Mouse (Mus musculus): ENCODE data around the gene Slc44a4.
"Not testable (repeated sequence)": the region's sequence is repeated elsewhere in the genome, so short reads cannot be mapped to it uniquely, and the experiment has no call there.

The Slc44a4 gene

DNA sequence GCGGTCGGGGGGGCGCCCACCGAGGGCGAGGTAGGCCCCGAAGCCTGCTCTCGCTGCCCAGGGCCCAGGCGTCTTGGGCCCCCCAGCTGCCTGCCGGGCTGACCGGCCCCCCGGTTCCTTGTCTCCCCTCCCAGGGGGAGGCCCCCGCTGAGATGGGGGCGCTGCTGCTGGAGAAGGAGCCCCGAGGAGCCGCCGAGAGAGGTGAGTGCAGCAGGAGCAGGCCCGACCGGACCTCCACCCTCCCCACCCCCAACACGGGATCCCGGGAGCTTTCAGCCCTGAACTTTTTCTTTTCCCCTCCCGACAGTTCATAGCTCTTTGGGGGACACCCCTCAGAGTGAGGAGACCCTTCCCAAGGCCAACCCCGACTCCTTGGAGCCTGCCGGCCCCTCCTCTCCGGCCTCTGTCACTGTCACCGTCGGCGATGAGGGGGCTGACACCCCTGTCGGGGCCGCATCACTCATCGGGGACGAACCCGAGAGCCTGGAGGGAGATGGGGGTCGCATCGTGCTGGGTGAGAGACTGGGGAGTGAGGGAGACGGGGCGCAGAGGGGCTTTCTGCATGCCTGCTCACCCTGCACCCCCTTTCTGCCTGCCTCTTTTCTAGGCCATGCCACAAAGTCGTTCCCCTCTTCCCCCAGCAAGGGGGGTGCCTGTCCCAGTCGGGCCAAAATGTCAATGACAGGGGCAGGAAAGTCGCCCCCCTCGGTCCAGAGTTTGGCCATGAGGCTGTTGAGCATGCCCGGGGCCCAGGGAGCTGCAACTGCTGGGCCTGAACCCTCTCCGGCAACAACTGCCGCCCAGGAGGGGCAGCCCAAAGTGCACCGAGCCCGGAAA lies 15.0 kb upstream of the Slc44a4 start:
- in situ Hi-C loops (cut with MboI) = no loop called here

DNA sequence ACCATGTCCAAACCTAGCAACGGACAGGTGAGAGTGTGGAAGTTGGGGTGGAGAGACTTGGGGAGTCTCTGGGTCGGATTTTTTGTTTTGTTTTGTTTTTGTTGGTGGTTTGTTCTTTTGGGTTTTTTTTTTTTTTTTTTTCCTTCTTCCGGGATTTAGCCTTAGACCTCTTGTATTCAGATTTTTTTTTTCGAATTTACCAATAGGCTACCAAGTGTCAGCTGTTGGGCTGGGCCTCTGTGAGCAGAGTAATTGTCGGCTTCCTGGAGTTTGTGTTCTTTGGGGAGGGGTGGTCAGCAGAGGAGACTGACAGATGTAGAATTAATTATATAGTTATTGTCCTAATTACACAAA lies 14.4 kb upstream of the Slc44a4 start:
- in situ Hi-C loops (cut with MboI) = no loop called here

DNA sequence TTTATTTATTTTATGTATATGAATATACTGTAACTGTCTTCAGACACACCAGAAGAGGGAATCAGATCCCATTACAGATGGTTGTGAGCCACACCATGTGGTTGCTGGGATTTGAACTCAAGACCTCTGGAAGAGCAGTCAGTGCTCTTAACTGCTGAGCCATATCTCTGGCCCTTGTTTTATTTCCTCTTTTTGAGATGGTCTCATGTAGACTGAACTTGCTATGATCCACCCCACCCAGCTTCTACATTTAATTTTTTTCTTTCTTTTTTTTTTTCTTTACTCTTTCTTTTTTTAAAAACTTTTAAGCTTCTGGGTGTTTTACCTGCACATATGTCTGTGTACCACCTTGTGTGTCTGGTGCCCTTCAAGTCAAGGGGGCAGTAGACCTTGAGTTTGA lies 13.4 kb upstream of the Slc44a4 start:
- in situ Hi-C loops (cut with MboI) = not testable (repeated sequence)

DNA sequence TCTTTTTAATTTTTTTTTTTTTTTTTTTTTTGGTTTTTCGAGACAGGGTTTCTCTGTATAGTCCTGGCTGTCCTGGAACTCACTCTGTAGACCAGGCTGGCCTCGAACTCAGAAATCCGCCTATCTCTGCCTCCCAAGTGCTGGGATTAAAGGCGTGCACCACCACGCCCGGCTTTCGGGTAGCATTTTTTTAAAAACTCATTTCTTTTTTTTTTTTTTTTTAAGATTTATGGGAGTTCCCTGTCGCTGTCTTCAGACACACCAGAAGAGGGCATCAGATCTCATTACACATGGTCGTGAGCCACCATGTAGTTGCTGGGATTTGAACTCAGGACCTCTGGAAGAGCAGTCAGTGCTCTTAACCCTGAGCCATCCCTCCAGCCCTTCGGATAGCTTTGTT lies 12.3 kb upstream of the Slc44a4 start:
- in situ Hi-C loops (cut with MboI) = not testable (repeated sequence)

DNA sequence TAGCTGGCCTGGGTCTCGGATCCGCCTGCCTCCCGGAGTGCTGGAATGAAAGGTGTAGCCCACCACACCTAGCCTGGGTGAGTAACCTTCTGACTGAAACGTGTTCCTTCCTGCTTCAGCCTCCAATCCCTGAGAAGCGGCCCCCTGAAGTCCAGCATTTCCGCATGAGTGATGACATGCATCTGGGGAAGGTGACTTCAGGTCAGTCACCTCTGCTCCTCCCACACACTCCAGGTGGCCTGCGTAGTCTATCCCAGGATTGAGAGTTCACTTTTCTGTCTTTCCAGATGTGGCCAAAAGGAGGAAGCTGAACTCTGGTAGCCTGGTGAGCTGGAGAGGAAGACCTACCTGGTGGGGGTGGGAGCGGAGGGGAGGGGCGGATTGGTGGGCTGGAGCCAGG lies 11.4 kb upstream of the Slc44a4 start:
- in situ Hi-C loops (cut with MboI) = no loop called here

DNA sequence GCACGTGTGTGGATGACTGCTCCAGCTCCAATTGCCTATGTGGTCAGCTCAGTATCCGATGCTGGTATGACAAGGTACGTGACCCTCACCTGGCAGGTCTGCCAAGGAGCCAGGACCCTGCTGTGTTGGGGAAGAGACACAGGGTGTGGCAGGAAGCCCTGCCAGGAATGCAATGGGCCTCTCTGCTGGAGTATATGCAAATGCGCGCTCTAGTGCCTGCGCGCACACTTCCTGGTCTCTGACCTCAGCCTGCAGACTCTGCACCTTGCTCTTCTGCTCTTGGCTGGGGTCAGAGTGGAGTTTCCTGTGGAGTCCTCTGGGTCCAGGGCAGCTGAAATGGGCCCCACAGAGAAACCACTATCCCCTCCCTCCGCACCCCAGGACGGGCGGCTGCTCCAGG lies 3.3 kb upstream of the Slc44a4 start:
- in situ Hi-C loops (cut with MboI) = loop anchor here (5.0 kb wide), 1 partner anchor 54 kb away; no protein-coding TSS in a partner anchor

DNA sequence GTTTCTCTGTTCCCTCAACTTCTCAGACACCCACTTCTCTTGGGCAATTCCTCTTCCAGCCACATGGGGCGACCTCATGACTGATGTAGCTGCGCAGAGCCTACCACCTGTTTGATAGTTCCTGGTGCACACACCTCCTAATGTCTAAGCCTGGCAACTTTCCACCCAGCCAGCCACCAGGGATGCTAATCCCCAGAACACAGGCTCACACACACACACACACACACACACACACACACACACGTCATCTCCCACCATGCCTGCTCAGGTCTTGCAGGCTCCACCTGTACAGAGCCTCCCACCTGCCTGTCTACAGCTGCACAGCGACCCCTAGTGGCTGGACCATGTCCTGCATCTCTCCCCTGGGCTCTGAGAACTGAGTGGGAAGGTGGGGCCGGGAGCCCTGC lies 2.3 kb upstream of the Slc44a4 start:
- in situ Hi-C loops (cut with MboI) = loop anchor here (5.0 kb wide), 1 partner anchor 55 kb away; no protein-coding TSS in a partner anchor

DNA sequence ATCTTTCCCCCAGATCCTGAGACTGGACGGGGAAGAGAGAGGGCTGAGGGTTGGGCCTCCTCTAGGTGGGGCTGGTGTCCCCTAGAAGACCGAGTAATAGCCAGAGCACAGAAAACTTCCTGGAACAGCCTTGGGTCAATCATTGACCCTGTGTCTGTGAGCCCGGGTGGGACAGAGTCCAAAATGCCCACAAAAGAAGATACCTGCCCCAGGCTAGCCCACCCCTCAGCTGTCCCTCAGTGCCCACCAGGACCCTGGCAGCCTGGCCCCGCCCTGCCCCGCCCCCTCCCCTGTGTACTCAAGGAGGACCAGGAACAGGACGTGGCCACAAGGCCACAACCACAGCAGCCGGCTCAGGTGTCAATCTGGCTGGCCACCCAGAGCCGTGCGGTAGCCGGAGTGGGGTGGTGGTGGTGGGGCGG lies 1.2 kb downstream of the Slc44a4 start:
- in situ Hi-C loops (cut with MboI) = no loop called here

DNA sequence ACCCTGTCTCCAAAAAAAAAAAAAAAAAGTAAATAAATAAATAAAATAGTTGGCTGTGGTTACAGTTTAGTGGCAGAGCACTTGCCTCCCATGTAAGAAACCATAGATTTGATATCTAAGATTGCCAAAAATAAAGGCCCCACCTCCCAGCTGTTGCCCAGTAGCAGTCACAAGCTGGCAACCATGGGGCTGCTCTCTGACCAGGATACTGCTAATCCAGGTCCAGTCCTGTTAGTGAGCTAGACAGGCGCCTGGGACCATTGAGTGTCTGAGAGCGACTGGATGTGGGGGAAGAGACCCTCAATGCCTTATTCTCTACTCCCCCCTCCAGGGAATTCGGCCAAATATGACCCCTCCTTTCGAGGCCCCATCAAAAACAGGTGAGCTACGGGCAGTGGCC lies 2.0 kb downstream of the Slc44a4 start:
- in situ Hi-C loops (cut with MboI) = no loop called here

DNA sequence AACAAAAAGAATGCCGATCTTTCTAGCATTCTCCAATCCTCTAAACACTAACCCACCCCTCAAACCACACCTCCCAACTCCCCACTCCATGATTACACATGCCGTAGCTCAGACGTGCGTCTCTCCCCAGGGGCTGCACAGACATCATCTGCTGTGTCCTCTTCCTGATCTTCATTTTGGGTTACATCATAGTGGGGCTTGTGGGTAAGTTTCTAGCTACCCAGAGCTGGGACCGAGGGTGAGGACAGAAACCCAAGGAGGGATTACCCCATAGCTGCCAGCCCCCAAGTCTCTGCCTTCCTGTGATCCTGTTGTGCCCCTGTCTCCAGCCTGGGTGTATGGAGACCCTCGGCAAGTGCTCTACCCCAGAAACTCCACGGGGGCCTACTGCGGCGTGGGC lies 2.9 kb downstream of the Slc44a4 start:
- in situ Hi-C loops (cut with MboI) = no loop called here

DNA sequence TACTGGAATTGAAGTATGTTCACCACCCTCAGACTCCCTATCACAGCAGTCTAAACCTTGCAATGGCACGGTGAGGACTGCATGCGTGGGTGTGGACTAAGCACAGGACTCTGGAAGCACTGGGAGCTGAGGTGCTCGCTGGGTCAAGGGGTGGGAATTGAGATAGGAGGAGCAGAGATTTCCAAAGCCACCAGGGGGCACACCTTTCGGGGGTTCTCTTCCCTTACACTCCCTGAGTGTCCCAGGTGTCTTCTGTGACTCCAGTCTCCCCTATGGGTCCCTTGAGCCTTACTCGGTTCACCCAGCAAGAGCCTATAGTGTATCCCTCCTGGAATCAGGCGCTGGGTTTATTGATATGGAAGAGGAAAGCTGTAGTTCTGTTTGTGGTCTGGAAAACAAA lies 8.7 kb downstream of the Slc44a4 start:
- in situ Hi-C loops (cut with MboI) = no loop called here

DNA sequence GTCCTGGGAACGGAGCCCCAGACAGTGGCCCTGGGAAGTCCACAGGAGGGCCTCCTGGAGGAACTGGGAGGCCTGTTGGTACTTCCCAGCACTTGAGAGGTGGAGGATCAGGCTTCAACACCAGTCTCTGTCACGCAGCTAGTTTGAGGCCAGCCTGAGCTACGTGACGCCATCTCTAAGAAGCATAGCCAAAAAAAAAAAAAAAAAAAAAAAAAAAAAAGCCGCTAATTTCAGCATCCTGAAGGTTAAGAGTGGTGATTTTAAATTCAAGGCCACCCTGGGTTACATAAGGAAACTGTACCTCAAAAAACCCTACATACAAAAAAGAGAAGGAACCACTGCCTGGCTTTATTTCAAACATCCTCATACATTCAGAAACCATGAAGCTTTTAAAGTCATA lies 10.0 kb downstream of the Slc44a4 start:
- in situ Hi-C loops (cut with MboI) = no loop called here

DNA sequence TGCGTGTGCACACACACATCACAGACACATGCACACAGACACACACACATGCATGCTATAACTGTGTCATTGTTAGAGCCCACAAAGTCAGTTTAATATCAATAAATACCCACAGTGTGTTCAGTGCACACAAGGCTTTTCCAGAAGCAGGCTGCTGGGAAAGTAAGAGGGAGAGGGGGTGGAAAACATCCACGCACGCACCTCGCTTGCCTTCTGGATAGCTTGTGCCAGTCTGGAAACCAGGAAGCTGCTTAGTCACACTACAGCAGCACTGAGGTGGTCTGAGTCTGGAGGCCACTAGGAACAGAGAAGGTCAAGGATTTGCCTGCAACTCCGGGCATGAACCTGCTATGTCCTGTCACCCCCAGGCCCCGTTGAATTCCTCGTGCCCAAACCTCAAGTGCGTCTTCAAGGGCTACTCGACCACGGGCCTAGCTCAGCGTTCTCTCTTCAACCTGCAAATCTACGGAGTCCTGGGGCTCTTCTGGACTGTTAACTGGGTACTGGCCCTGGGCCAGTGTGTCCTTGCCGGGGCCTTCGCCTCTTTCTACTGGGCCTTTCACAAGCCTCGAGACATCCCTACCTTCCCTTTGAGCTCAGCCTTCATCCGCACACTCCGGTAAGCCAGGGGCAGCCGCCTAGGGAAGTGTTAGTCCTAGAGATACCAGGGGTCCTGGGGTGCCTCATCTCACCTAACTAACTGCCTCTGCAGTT lies 13.2 kb downstream of the Slc44a4 start:
- in situ Hi-C loops (cut with MboI) = no loop called here

DNA sequence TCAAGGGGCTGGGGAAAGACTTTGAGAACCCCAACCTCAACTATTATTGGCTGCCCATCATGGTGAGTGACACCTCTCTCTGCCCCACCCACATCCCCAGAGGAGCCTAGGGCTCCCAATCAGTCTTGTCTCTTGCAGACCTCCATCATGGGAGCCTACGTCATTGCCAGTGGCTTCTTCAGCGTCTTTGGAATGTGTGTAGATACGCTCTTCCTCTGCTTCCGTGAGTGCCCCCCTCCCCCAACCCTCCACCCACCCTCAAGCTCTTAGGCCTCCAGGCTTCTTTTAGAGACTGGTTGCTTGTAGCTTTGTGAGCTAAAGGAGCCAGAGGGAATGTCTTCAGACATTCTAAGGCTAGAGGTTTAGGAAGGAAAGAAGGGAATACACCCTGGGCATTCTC lies 14.6 kb downstream of the Slc44a4 start:
- in situ Hi-C loops (cut with MboI) = no loop called here

DNA sequence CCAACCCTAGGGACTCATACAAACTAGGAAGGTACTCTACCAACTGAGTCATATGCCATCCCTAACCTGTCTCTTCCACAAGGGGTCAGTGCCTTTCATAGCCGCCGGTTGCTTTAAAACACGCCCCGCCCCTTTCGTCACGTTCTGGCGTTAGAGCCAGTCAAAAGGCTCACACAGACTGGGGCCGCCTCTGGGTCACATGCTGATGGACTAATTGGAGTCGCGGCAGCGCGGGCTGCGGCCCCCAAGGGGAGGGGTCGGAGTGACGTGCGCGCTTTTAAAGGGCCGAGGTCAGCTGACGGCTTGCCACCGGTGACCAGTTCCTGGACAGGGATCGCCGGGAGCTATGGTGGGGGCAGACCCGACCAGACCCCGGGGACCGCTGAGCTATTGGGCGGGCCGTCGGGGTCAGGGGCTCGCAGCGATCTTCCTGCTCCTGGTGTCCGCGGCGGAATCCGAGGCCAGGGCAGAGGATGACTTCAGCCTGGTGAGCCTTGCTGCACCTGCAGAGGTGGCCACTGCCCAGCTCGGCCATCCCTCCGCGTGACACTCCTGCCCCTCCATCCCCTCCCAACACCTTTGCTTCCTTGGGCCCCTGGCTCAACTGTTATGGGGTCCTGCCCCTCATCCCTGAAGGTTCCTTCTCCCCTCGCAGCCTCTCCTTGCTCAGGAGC lies 16.9 kb downstream of the Slc44a4 start, which contains the start of gene Neu1:
Gene Neu1, plus strand, starts transcription at position 193 of the 674 bp plus-strand sequence.
- in situ Hi-C loops (cut with MboI) = no loop called here

DNA sequence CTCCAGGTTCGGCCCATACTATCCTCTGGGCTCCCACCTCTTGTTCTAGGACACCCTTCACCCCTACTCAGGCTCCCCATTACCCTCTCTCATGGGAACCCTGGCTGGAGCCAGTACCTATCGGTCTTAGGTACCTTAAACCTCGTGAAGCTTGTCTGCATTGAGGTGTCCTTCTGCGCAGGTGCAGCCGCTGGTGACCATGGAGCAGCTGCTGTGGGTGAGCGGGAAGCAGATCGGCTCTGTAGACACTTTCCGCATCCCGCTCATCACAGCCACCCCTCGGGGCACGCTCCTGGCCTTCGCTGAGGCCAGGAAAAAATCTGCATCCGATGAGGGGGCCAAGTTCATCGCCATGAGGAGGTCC lies 17.5 kb downstream of the Slc44a4 start:
- in situ Hi-C loops (cut with MboI) = no loop called here

DNA sequence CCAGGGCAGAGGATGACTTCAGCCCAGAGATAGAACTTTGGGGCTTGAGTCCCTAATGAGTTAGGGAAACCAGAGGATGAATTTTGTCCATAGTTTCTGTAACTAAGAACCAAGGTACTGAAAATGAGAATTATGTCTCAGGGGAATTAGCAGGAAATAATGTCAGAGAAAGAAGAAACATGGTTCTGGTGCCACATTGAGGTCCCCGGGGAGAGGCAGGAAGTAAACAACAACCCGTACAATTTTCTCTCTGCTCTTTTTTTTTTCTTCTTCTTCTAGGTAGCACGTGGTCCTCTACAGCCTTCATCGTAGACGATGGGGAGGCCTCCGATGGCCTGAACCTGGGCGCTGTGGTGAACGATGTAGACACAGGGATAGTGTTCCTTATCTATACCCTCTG lies 18.0 kb downstream of the Slc44a4 start:
- in situ Hi-C loops (cut with MboI) = no loop called here

DNA sequence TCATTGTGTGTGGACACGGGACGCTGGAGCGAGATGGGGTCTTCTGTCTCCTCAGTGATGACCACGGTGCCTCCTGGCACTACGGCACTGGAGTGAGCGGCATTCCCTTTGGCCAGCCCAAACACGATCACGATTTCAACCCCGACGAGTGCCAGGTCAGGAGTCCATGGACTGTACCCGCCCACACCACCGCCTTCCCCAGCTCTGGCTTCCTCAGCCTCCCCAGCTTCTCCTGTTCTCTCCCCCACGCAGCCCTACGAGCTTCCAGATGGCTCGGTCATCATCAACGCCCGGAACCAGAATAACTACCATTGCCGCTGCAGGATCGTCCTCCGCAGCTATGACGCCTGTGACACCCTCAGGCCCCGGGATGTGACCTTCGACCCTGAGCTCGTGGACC lies 19.8 kb downstream of the Slc44a4 start:
- in situ Hi-C loops (cut with MboI) = no loop called here

DNA sequence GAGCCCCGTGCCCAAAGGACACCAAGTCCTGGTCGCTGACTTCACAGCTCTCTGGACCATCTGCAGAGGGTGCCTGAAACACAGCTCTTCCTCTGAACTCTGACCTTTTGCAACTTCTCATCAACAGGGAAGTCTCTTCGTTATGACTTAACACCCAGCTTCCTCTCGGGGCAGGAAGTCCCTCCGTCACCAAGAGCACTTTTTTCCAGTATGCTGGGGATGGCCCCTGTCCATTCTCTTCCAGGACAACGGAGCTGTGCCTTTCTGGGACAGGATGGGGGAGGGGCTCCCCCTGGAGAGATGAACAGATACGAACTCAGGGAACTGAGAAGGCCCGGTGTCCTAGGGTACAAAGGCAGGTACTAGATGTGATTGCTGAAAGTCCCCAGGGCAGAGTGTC lies 20.6 kb downstream of the Slc44a4 start:
- in situ Hi-C loops (cut with MboI) = no loop called here

DNA sequence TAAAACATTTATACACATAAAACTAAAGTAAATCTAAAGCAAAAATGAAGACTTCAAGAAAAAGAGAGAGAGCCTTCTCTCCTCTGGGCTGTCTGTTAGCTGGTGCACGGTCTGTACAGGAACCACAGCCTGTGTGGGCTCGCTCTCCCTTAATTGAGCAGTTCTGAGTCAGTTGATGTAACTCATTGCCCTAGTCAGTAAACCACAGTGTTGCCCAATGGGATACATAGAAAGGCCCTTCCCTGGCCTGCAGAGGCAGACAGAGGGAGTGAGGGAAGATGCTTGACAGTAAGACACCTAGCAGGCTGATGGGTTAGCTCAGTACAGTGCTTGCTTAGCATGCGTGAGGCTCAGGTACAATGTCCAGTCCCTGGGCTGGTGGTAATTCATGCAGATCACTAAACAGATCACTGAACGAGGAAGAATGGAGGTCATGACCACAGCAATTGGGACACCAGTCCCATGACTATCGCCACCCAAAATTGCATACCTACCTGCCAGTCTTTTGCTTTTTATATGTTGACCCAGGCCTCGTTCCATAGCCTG lies 23.8 kb downstream of the Slc44a4 start:
- in situ Hi-C loops (cut with MboI) = no loop called here

DNA sequence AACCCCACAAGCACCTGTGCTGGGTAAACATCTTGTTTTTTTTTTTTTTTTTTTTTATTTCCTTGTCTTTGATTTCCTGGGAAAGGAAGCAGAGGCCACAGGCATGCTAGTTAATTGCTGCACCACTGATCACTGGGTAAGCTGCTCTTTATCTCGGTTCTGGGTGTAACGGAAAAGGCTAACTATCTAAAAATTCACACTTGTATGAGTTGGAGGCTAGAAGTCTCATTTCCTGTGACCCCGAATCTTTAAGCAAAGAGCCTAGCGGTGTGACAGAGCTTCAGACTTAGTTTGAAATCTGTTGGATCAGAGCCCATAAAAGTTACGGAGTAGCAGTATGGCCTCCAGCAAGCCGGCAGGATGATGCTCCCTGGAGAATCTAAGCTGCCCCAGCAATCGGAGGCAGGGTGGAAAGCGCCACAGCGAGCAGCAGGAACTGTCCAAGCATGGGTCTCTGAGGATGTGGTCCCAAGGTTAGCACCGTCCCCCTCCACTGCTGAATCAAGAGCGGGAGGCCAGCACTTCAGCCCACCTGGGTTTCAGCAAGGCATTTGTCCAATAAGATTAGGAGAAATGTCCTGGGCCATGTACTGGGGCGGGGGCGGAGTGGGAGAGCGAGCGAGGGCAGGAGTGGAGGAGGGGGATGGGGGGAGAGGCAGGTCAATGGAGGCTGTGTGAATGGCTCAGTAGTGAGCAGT lies 27.2 kb downstream of the Slc44a4 start:
- in situ Hi-C loops (cut with MboI) = no loop called here

Measured in mature B cell (primary cell).